Mouse (Mus musculus) stomach, postnatal 0 days (tissue): Measurements from ENCODE around the gene Ppp5c. TPM values are rescaled to one million over a fixed set of nuclear protein-coding genes. Genes with fewer than 3 reads are reported as not detected.

Source experiments
- ATAC-seq: fragments of 200-750 bp; cut with Nextera tagmentation; 2 replicates; pipeline ENCODE4 v1.8.0; 2017; ENCODE audit not compliant: low FRiP score, low TSS enrichment
- DNase-seq: peaks from one replicate; pipeline ENCODE4 v3.0.0-alpha.2; 2016; ENCODE audit warnings: low spot score
- H3K27ac ChIP-seq: fragments of 300-500 bp; sonication (generic); replicated peaks from 2 replicates; pipeline ENCODE4 v1.5.1; 2014; ENCODE audit warnings: mild to moderate bottlenecking, control low read depth
- H3K27me3 ChIP-seq: fragments of 300-500 bp; sonication (generic); 2 replicates; pipeline ENCODE4 v1.6.1; 2014; ENCODE audit warnings: low read length; ENCODE audit not compliant: control insufficient read depth, insufficient read depth
- H3K36me3 ChIP-seq: fragments of 300-500 bp; sonication (generic); 2 replicates; pipeline ENCODE4 v1.6.1; 2014; ENCODE audit warnings: low read length, mixed read lengths; ENCODE audit not compliant: control insufficient read depth, insufficient read depth
- H3K4me1 ChIP-seq: fragments of 300-500 bp; sonication (generic); replicated peaks from 2 replicates; pipeline ENCODE4 v1.6.1; 2014; ENCODE audit warnings: antibody characterized with exemption; ENCODE audit not compliant: control insufficient read depth, insufficient read depth
- H3K4me2 ChIP-seq: fragments of 300-500 bp; sonication (generic); replicated peaks from 2 replicates; pipeline ENCODE4 v1.6.1; 2014; ENCODE audit warnings: low read depth, mild to moderate bottlenecking, control low read depth, moderate library complexity
- H3K4me3 ChIP-seq: fragments of 300-500 bp; sonication (generic); 2 replicates; pipeline ENCODE4 v1.5.1; 2014; ENCODE audit warnings: low read depth, low read length, control low read depth
- H3K9ac ChIP-seq: fragments of 300-500 bp; sonication (generic); 2 replicates; pipeline ENCODE4 v1.6.1; 2014; ENCODE audit warnings: mild to moderate bottlenecking, low read length, control low read depth, mixed read lengths
- H3K9me3 ChIP-seq: fragments of 300-500 bp; sonication (generic); 2 replicates; pipeline ENCODE4 v1.6.1; 2016; ENCODE audit warnings: low read length; ENCODE audit not compliant: control insufficient read depth
- CTCF ChIP-seq: IDR thresholded peaks from 2 replicates; pipeline ENCODE4 v1.5.1; 2016; ENCODE audit warnings: antibody characterized with exemption, low read depth, mild to moderate bottlenecking, moderate library complexity
- EP300 ChIP-seq: optimal IDR thresholded peaks from 2 replicates; pipeline ENCODE3; 2016; ENCODE audit warnings: antibody characterized with exemption
- WGBS: fragments of 180-500 bp; shearing (Covaris S2); extraction: QIAGEN DNeasy Blood & Tissue Kit; methylation state at CpG from one replicate; pipeline ENCODE4 v1.1.7; 2014; 5-methylcytosine and 5-hydroxymethylcytosine counted together
- polyA plus RNA-seq: library from polyadenylated mRNA; unstranded; fragments of >200 nt; fragmentation: Nextera tagmentation; extraction: Ambion mirVana; gene quantifications from 2 replicates; pipeline ENCODE4 v1.2.1, GENCODE M21; 2015

Gene Ppp5c
- polyA plus RNA-seq, 1 experiment from 2014 or later, result 51.6 TPM

DNA sequence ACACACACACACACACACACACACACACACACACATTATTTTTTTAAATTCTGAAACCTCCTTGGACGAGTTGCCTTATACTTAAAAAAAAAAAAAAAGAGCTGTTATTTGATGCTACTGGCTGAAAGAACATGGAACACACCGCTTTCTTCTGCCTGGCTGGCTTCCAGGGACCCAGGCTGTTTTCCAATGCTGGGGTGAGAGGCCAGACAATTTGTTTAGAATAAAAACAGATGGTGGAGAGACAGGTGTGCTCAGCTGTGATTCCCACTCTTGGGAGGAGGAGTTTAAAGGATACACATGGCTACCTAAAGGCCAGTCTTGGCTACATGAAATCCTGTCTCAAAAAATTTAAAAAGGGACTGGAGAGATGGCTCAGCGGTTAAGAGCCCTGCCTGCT lies 39.3 kb downstream of the Ppp5c start:
- ATAC-seq (no peak), DNase-seq (peak; percentile 44)
- Histone ChIP-seq H3K36me3 (no peaks in the 10 kb centered on the region), H3K4me2 (no peak overlapping the region), H3K9ac (no peak overlapping the region), H3K4me3 (no peak overlapping the region), H3K27ac (no peak overlapping the region), H3K4me1 (peaks cover under 1% of the 10 kb centered on the region; the same call in 1 of the 2 replicates), H3K9me3 (no peaks in the 10 kb centered on the region), H3K27me3 (no peaks in the 10 kb centered on the region)
- no peak for TF ChIP-seq EP300
- no peak for TF ChIP-seq CTCF
- WGBS, result 22% methylated on average over 3 of the region's 3 CpGs

GRCm38 (mm10) chr7:16987541-16988149 lies 40.1 kb downstream of the Ppp5c start:
- Histone ChIP-seq H3K4me1 (no peaks in the 10 kb centered on the region), H3K27ac (no peak overlapping the region), H3K9me3 (no peaks in the 10 kb centered on the region), H3K4me2 (no peak overlapping the region), H3K4me3 (no peak overlapping the region), H3K36me3 (no peaks in the 10 kb centered on the region), H3K9ac (no peak overlapping the region), H3K27me3 (no peaks in the 10 kb centered on the region)
- ATAC-seq (no peak), DNase-seq (no peak)
- WGBS, result 29% methylated on average over 7 of the region's 7 CpGs
- TF ChIP-seq CTCF (no peak), EP300 (no peak)

DNA sequence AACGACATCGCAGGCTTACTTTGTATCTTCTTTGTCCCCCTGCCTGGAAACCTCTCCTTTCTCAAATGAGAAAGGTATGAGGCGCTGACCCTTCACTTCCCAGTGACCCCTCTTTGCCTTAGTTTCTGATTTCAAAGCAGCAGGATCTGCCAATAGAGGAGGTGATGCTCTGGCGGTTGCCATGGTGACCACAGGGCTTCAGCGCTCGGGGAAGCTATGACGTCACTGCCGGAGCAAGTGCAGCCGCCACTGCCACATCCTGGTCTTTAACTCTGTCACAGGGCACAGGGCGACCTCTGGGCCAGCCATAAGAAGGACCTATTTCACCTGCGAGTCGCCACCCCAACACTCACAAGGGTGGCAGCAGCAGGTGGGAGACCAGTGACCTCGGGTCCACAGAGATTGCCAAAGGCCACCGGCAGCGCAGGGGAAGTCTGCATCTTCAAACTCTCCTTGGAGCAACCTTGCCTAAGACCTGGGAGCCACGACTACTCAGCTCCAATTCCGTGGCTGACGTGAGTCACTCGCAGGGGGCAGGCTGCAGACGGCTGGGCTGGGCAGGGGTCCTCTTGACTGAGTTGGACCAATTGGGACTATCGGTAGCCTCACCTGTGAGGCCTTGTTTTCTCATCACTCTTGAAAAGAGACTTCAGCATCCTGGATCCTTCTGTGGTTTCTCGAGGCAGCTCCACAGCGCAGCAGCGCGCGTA lies 44.7 kb downstream of the Ppp5c start, which contains the start of gene Gm42372:
Gm42372 (plus strand) TSS at position 228 of the 710 bp plus-strand sequence.
- H3K27ac ChIP-seq, result no peak within 1 kb of the TSS
- WGBS, result 35% methylated on average over 26 of the region's 26 CpGs

DNA sequence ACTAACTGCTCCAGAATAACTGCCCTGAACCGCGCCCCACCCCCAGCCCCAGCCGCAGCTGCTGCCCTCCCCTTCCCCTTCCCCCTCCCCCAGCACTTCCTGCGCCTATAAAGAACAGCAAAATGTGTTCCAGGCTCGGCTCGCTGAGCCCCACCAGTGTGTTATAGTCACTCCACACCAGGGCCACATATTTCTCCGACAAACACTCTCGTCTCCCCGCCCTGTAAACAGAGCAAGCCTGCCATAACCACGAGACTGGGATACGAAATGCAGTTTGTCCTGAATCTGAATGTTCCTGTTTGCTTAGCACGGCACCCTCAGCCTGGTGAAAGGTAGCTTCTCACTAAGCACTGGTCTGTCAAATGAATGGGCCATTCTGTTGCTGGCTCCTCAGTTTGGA lies 47.4 kb downstream of the Ppp5c start:
- H3K4me2 ChIP-seq, result peak overlapping the region; percentile 46

More for the DNA sequence above, 44.7 kb downstream of the Ppp5c start, which contains the start of gene Gm42372:
- TF ChIP-seq EP300, result no peak
- TF ChIP-seq CTCF, result no peak
- Histone ChIP-seq H3K4me2 (no peak within 1 kb of the TSS), H3K4me1 (no peaks in the 10 kb centered on the region), H3K9me3 (no peaks in the 10 kb centered on the region), H3K36me3 (no peaks in the 10 kb centered on the region), H3K27me3 (no peaks in the 10 kb centered on the region), H3K9ac (no peak within 1 kb of the TSS), H3K4me3 (no peak within 1 kb of the TSS)
- ATAC-seq, result no peak
- DNase-seq, result peak; percentile 37

GRCm38 (mm10) chr7:16978593-16978992 lies 49.1 kb downstream of the Ppp5c start:
- Histone ChIP-seq H3K36me3 (no peaks in the 10 kb centered on the region), H3K9me3 (no peaks in the 10 kb centered on the region), H3K27ac (no peak overlapping the region), H3K4me2 (no peak overlapping the region), H3K4me1 (no peaks in the 10 kb centered on the region), H3K9ac (no peak overlapping the region), H3K27me3 (no peaks in the 10 kb centered on the region), H3K4me3 (no peak overlapping the region)
- TF ChIP-seq CTCF (no peak), EP300 (no peak)
- DNase-seq (no peak), ATAC-seq (no peak)
- 82% methylated on average over 3 of the region's 3 CpGs for WGBS

More for the DNA sequence above, 47.4 kb downstream of the Ppp5c start:
- no peak overlapping the region for H3K9ac ChIP-seq
- TF ChIP-seq CTCF (no peak), EP300 (no peak)
- no peaks in the 10 kb centered on the region for H3K36me3 ChIP-seq
- H3K4me1 ChIP-seq, result no peaks in the 10 kb centered on the region
- H3K27ac ChIP-seq, result peak overlapping the region; percentile 35; the same call in 1 of the 2 replicates
- no peaks in the 10 kb centered on the region for H3K9me3 ChIP-seq
- DNase-seq (peak; percentile 47), ATAC-seq (peak; percentile 64; the same call in 1 of the 2 replicates)
- under 1% methylated on average over 12 of the region's 12 CpGs for WGBS
- H3K27me3 ChIP-seq, result no peaks in the 10 kb centered on the region
- peak overlapping the region; percentile 12; the same call in 1 of the 2 replicates for H3K4me3 ChIP-seq

DNA sequence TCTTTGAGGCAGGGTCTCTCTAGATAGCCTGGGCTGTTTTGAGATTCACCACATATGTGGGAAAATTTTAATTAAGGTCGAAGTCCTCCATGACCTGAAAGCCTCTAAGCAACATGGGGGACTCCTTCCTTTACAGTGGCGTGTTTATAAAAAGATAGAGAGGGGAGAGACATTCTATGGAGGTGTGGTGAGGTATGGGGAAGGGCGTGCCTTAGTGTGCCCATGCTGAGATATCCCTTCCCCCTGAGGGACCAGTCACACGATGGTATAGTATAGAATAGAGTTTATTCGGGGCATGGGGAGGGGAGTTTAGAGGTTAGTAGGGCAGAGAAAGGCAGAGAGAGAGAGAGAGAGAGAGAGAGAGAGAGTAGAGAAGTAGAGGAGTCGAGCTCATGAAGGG lies 49.6 kb downstream of the Ppp5c start:
- H3K9me3 ChIP-seq, result no peaks in the 10 kb centered on the region
- TF ChIP-seq EP300 (no peak), CTCF (no peak)
- no peaks in the 10 kb centered on the region for H3K4me1 ChIP-seq
- no peaks in the 10 kb centered on the region for H3K36me3 ChIP-seq
- no peak overlapping the region for H3K4me2 ChIP-seq
- ATAC-seq (no peak), DNase-seq (no peak)
- WGBS, result 63% methylated on average over 6 of the region's 6 CpGs
- no peak overlapping the region for H3K4me3 ChIP-seq
- H3K27ac ChIP-seq, result no peak overlapping the region
- no peak overlapping the region for H3K9ac ChIP-seq
- no peaks in the 10 kb centered on the region for H3K27me3 ChIP-seq
